Mouse (Mus musculus) embryonic facial prominence, embryonic 13.5 days (tissue): Measurements from ENCODE around the gene Eogt. TPM values are rescaled to one million over a fixed set of nuclear protein-coding genes. Genes with fewer than 3 reads are reported as not detected.

Experiments
- ATAC-seq: fragments of 200-750 bp; cut with Nextera tagmentation; 2 replicates; pipeline ENCODE4 v1.8.0; 2017; ENCODE audit warnings: low read depth; ENCODE audit not compliant: insufficient number of reproducible peaks, insufficient read depth, low FRiP score, low TSS enrichment
- H3K27ac ChIP-seq: fragments of 300-500 bp; sonication (generic); 2 replicates; pipeline ENCODE4 v1.5.1; 2015; ENCODE audit warnings: moderate library complexity, mild to moderate bottlenecking, inconsistent platforms
- H3K27me3 ChIP-seq: fragments of 300-500 bp; sonication (generic); 2 replicates; pipeline ENCODE4 v1.6.1; 2015; ENCODE audit warnings: mild to moderate bottlenecking, inconsistent platforms
- H3K36me3 ChIP-seq: fragments of 300-500 bp; sonication (generic); 2 replicates; pipeline ENCODE4 v1.6.1; 2015; ENCODE audit warnings: mild to moderate bottlenecking, inconsistent platforms
- H3K4me1 ChIP-seq: fragments of 300-500 bp; sonication (generic); 2 replicates; pipeline ENCODE4 v1.6.1; 2015; ENCODE audit warnings: inconsistent platforms
- H3K4me2 ChIP-seq: fragments of 300-500 bp; sonication (generic); 2 replicates; pipeline ENCODE4 v1.6.1; 2015; ENCODE audit warnings: moderate library complexity, mild to moderate bottlenecking, inconsistent platforms
- H3K4me3 ChIP-seq: fragments of 300-500 bp; sonication (generic); 2 replicates; pipeline ENCODE4 v1.5.1; 2015; ENCODE audit warnings: mild to moderate bottlenecking, inconsistent platforms
- H3K9ac ChIP-seq: fragments of 300-500 bp; sonication (generic); 2 replicates; pipeline ENCODE4 v1.6.1; 2015; ENCODE audit warnings: mild to moderate bottlenecking, inconsistent platforms
- H3K9me3 ChIP-seq: fragments of 300-500 bp; sonication (generic); 2 replicates; pipeline ENCODE4 v1.6.1; 2016; ENCODE audit warnings: inconsistent platforms
- WGBS: fragments of 180-500 bp; shearing (Covaris S2); methylation state at CpG from one replicate; pipeline ENCODE4 v1.1.7; 2015; ENCODE audit warnings: mixed read lengths; 5-methylcytosine and 5-hydroxymethylcytosine counted together
- polyA plus RNA-seq: library from polyadenylated mRNA; unstranded; fragments of >200 nt; fragmentation: Nextera tagmentation; extraction: Ambion mirVana; gene quantifications from 2 replicates; pipeline ENCODE4 v1.2.1, GENCODE M21; 2015

Gene Eogt
- polyA plus RNA-seq, 1 experiment from 2014 or later, result 8.8 TPM

DNA sequence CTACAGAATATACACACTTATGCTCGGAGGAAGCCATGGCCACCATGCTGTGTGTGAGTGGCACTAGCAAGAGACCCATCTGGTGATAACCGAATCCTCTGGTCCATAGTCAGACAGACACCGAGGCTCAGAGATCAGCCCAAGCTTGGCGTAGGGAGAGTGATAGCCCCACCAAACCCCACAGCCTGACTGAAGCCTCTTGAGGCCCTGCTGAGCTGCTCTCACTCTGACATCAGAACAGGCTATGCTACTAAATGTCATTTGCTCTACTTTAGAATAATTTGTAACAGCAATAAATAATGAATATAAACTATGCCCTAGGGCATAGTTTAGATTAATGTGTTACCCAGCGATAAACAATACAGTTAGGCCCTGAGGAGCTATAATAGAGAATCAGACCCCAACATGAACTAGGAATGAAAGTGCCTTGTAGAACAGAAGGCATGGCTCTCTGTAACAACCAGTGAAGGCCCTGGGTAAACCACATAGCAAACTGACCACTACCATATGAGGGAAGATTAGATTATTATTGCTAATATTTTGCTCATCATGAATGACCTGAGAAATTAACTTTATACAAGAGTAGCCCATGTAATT is 16.2 kb downstream of the Eogt start:
- H3K4me3 ChIP-seq, result no peak overlapping the region
- no peak for ATAC-seq
- H3K27ac ChIP-seq, result no peak overlapping the region
- H3K4me1 ChIP-seq, result no peaks in the 10 kb centered on the region
- no peaks in the 10 kb centered on the region for H3K27me3 ChIP-seq
- no peak overlapping the region for H3K4me2 ChIP-seq
- no peak overlapping the region for H3K9ac ChIP-seq
- H3K9me3 ChIP-seq, result no peaks in the 10 kb centered on the region
- 84% methylated on average over 5 of the region's 5 CpGs for WGBS
- peaks cover 26% of the 10 kb centered on the region for H3K36me3 ChIP-seq

DNA sequence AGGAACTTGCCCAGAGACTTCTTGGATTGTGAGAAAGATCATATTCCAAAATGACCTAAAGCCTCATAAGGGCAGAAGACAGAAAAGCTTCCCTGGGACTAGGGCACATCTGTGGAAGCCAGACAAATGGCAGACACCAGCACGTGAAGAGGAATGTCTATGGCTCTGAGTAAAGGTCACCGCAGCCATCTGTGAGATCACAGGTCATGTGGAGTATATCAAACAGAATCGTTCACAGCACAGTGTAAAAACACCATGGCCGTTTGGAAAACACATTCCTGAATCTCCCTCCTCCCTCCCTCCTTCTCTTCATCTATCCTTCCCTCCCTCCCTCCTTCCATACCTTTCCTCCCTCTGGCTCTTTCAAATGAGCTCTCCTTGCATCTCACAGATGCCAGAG is 17.2 kb downstream of the Eogt start:
- no peak overlapping the region for H3K4me2 ChIP-seq
- H3K9me3 ChIP-seq, result no peaks in the 10 kb centered on the region
- no peak overlapping the region for H3K27ac ChIP-seq
- no peaks in the 10 kb centered on the region for H3K4me1 ChIP-seq
- no peak overlapping the region for H3K9ac ChIP-seq
- WGBS, result 44% methylated on average over 4 of the region's 4 CpGs
- no peak overlapping the region for H3K4me3 ChIP-seq
- H3K27me3 ChIP-seq, result no peaks in the 10 kb centered on the region
- no peak for ATAC-seq
- peaks cover 26% of the 10 kb centered on the region for H3K36me3 ChIP-seq

DNA sequence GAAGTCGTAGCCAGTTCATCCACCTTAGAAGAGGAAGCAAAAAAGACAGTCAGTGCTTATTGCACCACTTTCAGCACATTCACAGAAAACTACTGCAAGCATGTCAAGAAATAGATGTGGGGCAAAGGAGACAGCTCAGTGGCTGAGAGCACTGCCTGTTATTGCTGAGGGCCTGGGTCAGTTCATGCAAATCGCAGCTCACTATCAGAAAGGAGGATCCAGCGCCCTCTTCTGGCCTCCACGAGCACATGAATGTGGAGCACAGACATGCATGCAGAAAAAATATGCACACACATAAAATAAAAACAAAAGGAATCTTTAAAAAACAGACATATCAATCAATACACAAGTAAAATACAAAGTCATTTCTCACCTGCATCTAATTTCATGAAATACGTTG is 18.0 kb downstream of the Eogt start:
- H3K9me3 ChIP-seq, result no peaks in the 10 kb centered on the region
- 67% methylated on average over 5 of the region's 5 CpGs for WGBS
- no peak for ATAC-seq
- peaks cover 26% of the 10 kb centered on the region for H3K36me3 ChIP-seq
- H3K4me3 ChIP-seq, result no peak overlapping the region
- H3K9ac ChIP-seq, result no peak overlapping the region
- H3K27ac ChIP-seq, result no peak overlapping the region
- no peaks in the 10 kb centered on the region for H3K27me3 ChIP-seq
- no peak overlapping the region for H3K4me2 ChIP-seq
- no peaks in the 10 kb centered on the region for H3K4me1 ChIP-seq

DNA sequence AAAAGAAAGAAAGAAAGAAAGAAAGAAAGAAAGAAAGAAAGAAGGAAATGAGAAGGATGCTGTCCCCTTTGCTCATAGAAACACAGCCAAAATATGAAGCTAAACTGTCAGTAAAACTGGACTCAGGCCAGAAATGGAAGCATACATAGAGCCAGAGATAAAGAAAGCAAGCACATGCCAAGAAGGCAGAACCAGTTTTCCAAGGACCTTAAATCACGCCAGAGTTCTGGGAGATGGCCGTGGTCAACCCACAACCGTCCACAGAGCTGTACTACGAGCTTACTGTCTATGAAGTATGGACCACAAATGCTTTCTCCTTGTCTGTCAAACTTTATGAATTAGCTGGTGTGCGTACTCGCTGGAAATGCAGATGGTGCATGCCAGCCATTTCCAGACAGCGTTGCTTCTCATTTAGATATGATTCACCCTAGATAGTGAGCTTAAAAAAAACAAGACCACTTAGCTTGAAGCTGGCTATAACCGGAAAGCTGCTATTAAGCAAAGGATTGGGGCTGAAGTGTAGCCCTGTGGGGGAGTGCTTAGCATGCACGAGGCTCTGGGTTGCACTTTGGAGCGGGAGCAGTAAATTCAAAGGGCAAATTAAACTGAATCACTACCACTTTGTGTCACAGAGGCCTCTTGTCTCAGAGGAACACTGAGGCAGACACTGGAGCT is 24.5 kb downstream of the Eogt start:
- no peak overlapping the region for H3K27ac ChIP-seq
- ATAC-seq, result no peak

DNA sequence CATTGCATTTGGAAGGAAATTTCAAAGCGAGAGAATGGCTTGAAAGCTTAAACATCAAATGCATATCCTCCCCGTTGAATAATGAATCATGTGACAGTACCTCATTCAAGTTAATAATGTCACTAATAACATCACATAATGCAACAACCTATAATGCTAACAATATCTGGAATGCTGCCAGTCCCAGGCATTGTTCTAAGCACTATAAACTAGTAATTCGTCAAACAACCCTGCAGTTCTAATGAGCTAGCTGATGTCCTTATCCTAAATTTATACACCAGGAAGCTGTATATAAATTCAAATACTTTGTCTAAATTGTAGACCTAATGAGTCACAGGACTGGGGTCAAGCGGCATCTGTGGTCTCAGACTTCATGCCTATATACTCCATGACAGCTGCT is 28.1 kb downstream of the Eogt start:
- no peak for ATAC-seq
- Histone ChIP-seq H3K27me3 (no peaks in the 10 kb centered on the region), H3K4me1 (peaks cover 8% of the 10 kb centered on the region; the same call in 1 of the 2 replicates), H3K27ac (no peak overlapping the region), H3K9ac (no peak overlapping the region), H3K36me3 (no peaks in the 10 kb centered on the region), H3K4me2 (no peak overlapping the region), H3K9me3 (no peaks in the 10 kb centered on the region), H3K4me3 (no peak overlapping the region)
- 79% methylated on average over 4 of the region's 4 CpGs for WGBS

More for the DNA sequence above, 24.5 kb downstream of the Eogt start:
- no peaks in the 10 kb centered on the region for H3K4me1 ChIP-seq
- no peaks in the 10 kb centered on the region for H3K27me3 ChIP-seq
- H3K9ac ChIP-seq, result no peak overlapping the region
- no peak overlapping the region for H3K4me2 ChIP-seq
- H3K4me3 ChIP-seq, result no peak overlapping the region
- no peaks in the 10 kb centered on the region; the same call in 1 of the 2 replicates for H3K36me3 ChIP-seq
- 69% methylated on average over 10 of the region's 10 CpGs for WGBS
- H3K9me3 ChIP-seq, result no peaks in the 10 kb centered on the region

- no peak for ATAC-seq
- H3K4me1 ChIP-seq, result peaks cover 8% of the 10 kb centered on the region; the same call in 1 of the 2 replicates
- no peaks in the 10 kb centered on the region for H3K27me3 ChIP-seq
- no peak overlapping the region for H3K9ac ChIP-seq
- H3K4me3 ChIP-seq, result no peak overlapping the region
- H3K27ac ChIP-seq, result peak overlapping the region; percentile 55; the same call in 1 of the 2 replicates
- no peak overlapping the region for H3K4me2 ChIP-seq
- 39% methylated on average over 3 of the region's 3 CpGs for WGBS
- no peaks in the 10 kb centered on the region for H3K9me3 ChIP-seq
- peaks cover 6% of the 10 kb centered on the region; the same call in 1 of the 2 replicates for H3K36me3 ChIP-seq
Measured at GRCm38 (mm10) chr6:97118327-97118726, 30.7 kb downstream of the Eogt start.

DNA sequence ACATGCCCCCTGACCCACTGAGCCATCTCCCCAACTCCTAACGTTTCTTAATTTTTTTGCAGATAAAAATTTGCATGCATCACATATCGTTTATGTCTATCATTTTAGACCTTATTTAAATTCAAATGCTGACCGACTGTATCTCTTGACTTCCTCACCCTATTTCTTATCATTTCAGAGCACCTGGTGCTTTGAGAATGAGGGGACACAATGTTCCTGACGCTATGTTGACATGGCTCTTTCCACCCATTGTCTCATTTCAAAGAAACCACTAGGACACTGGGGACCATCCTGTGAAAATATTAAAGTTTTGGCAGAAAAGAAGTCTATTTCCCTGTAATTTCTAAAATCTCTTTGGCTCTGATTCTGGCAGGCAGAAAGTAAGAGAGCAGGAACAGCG is 32.1 kb downstream of the Eogt start:
- no peak for ATAC-seq
- Histone ChIP-seq H3K4me1 (peaks cover 8% of the 10 kb centered on the region; the same call in 1 of the 2 replicates), H3K4me2 (no peak overlapping the region), H3K9me3 (no peaks in the 10 kb centered on the region), H3K27ac (no peak overlapping the region), H3K4me3 (no peak overlapping the region), H3K36me3 (peaks cover 13% of the 10 kb centered on the region; the same call in 1 of the 2 replicates), H3K27me3 (no peaks in the 10 kb centered on the region), H3K9ac (no peak overlapping the region)
- WGBS, result 82% methylated on average over 5 of the region's 5 CpGs

DNA sequence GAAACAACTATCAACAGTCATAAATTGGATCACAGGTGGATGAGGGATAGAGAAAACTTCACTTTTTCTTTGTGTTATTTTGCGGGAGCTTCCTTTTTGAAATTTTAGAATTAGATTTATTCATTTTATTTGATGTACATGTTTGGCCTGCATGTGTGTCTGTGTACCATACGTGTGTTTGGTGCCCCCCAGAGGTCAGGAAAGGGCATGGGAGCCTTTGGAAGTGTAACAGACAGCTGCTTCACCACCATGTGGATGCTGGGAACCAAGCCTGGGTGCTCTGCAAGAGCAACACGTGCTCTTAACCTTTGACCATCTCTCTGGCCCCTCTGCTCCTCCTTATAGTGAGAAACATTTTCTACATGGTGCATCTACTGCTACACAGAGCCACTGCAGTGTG is 34.2 kb downstream of the Eogt start:
- Histone ChIP-seq H3K4me2 (no peak overlapping the region), H3K4me1 (peaks cover 8% of the 10 kb centered on the region; the same call in 1 of the 2 replicates), H3K9me3 (no peaks in the 10 kb centered on the region), H3K36me3 (peaks cover 17% of the 10 kb centered on the region; the same call in 1 of the 2 replicates), H3K27ac (no peak overlapping the region), H3K9ac (no peak overlapping the region), H3K4me3 (no peak overlapping the region), H3K27me3 (no peaks in the 10 kb centered on the region)
- 59% methylated on average over 3 of the region's 3 CpGs for WGBS
- ATAC-seq, result no peak

DNA sequence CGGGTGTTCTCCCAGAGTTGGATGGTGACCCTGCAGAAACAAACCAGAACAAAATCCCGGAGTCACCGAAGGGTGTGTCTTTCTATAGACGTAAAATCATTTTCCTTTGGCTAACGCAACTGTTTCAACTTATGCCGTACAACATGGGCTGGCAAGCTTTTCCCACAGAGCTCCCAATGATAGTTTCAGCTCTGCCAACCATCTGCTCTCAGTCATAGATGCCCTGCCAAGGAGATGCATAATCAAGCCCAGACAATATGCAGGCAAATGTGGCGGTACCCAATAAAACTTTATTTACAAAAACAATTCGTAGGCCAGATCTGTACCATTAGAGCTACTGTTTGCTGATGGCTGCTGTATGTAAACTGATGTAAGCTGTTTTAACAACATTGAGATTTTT is 36.8 kb downstream of the Eogt start:
- 78% methylated on average over 8 of the region's 8 CpGs for WGBS
- Histone ChIP-seq H3K9me3 (no peaks in the 10 kb centered on the region), H3K36me3 (peaks cover 17% of the 10 kb centered on the region; the same call in 1 of the 2 replicates), H3K27ac (no peak overlapping the region), H3K9ac (no peak overlapping the region), H3K27me3 (no peaks in the 10 kb centered on the region), H3K4me1 (no peaks in the 10 kb centered on the region), H3K4me3 (no peak overlapping the region), H3K4me2 (no peak overlapping the region)
- ATAC-seq, result no peak

DNA sequence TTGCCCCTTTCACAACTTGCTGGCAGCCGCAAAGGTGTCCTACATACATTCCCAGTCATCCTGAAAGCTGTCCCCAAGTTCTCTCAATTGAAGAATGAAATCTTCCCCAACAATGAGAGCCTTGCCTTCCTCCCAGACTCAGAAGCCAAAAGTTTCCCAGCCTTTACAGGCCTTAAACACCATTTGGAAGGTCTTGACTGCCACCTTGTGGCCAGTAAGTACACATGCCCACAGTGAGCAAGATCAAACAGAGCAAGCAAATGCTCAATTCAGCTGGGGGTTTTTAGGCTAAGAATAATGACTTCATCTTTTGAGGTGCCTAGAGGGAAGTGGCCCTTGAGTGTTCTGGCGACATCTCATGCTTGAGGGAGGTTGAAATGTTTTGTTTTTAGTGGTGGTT is 42.2 kb downstream of the Eogt start:
- ATAC-seq, result no peak
- H3K9ac ChIP-seq, result no peak overlapping the region
- peaks cover 11% of the 10 kb centered on the region for H3K27me3 ChIP-seq
- peaks cover 5% of the 10 kb centered on the region for H3K4me1 ChIP-seq
- H3K4me2 ChIP-seq, result no peak overlapping the region
- H3K4me3 ChIP-seq, result no peak overlapping the region
- 18% methylated on average over 2 of the region's 2 CpGs for WGBS
- H3K9me3 ChIP-seq, result no peaks in the 10 kb centered on the region
- H3K36me3 ChIP-seq, result 0 out of 2 replicates have a peak, but pooled peaks cover 3% of the 10 kb centered on the region
- H3K27ac ChIP-seq, result no peak overlapping the region

DNA sequence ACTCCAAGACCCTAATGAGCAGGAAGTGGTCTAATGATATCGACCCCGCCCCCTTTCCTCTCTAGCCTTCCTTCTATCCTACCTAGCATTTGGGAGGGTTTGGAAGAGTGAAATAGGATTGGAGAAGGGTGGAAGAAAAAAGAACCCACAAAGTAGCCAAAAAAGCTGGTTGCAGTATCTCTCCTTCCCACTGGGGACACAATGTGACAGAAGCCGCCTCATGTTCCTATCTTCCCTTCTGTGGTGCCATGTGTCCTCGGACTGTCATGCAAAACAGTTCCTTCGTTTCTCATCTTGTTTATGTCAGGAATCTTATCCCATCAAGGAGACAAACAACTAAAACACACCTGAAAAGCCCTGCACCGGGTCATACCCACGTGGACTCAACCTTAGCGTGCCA is 42.9 kb downstream of the Eogt start:
- Histone ChIP-seq H3K4me1 (peaks cover 12% of the 10 kb centered on the region), H3K36me3 (no peaks in the 10 kb centered on the region), H3K9ac (no peak overlapping the region), H3K4me2 (no peak overlapping the region), H3K27me3 (peaks cover 11% of the 10 kb centered on the region), H3K4me3 (no peak overlapping the region), H3K27ac (no peak overlapping the region), H3K9me3 (no peaks in the 10 kb centered on the region)
- 74% methylated on average over 8 of the region's 8 CpGs for WGBS
- no peak for ATAC-seq

DNA sequence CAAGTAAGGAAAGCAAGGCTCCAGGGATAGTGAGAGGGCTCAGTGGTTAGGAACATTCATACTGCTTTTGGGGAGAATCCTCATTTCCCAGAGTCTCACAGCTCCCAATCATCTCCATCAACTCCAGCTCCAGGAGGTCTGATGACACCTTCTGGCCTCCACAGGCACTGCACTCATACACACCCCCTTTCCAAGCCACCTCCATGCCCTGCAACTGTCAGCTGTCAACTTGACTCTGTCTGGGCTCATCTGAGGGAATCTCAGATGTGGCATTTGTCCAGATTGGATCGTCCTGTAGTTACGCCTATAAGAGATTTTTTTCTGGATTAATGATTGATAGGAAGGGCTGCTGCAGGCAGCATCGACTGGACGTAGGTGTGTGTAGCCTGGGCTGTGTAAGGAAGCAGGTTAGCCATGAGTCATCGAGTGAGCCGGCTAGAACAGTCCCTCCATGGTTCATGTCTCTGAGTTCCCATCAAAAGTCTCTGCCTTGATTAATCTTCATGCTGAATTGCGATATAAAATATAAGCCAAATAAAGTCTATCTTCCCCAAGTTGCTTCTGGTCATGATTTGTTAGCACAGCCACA is 44.6 kb downstream of the Eogt start:
- peaks cover 13% of the 10 kb centered on the region for H3K4me1 ChIP-seq
- H3K9me3 ChIP-seq, result no peaks in the 10 kb centered on the region
- H3K27ac ChIP-seq, result no peak overlapping the region
- no peak overlapping the region for H3K9ac ChIP-seq
- no peak overlapping the region for H3K4me3 ChIP-seq
- H3K4me2 ChIP-seq, result no peak overlapping the region
- peaks cover 11% of the 10 kb centered on the region for H3K27me3 ChIP-seq
- 76% methylated on average over 7 of the region's 7 CpGs for WGBS
- ATAC-seq, result no peak
- no peaks in the 10 kb centered on the region for H3K36me3 ChIP-seq
